Mouse (Mus musculus) liver, postnatal 0 days (tissue): ENCODE results near the gene Rnf227. TPM values are rescaled to one million over a fixed set of nuclear protein-coding genes. Genes with fewer than 3 reads are reported as not detected.

Source experiments
- ATAC-seq: fragments of 200-750 bp; cut with Nextera tagmentation; 2 replicates; pipeline ENCODE4 v1.8.0; 2017; ENCODE audit warnings: mild to moderate bottlenecking, moderate library complexity
- DNase-seq: peaks from one replicate; pipeline ENCODE4 v3.0.0-alpha.2; 2016
- H3K27ac ChIP-seq: fragments of 300-500 bp; sonication (generic); 2 replicates; pipeline ENCODE4 v1.5.1; 2014; ENCODE audit warnings: antibody characterized with exemption, moderate library complexity, mild to moderate bottlenecking, low read depth
- H3K27me3 ChIP-seq: fragments of 300-500 bp; sonication (generic); 2 replicates; pipeline ENCODE4 v1.6.1; 2014; ENCODE audit warnings: low read length, control low read depth, mixed read lengths; ENCODE audit not compliant: insufficient read depth
- H3K36me3 ChIP-seq: fragments of 300-500 bp; sonication (generic); replicated peaks from 2 replicates; pipeline ENCODE4 v1.6.1; 2014; ENCODE audit warnings: mild to moderate bottlenecking, control low read depth, low read length, moderate library complexity, mixed read lengths; ENCODE audit not compliant: insufficient read depth
- H3K4me1 ChIP-seq: fragments of 300-500 bp; sonication (generic); 2 replicates; pipeline ENCODE4 v1.6.1; 2014; ENCODE audit warnings: antibody characterized with exemption, mild to moderate bottlenecking, control low read depth; ENCODE audit not compliant: insufficient read depth
- H3K4me2 ChIP-seq: fragments of 300-500 bp; sonication (generic); 2 replicates; pipeline ENCODE4 v1.6.1; 2014; ENCODE audit warnings: low read depth, mild to moderate bottlenecking, low read length, moderate library complexity, mixed read lengths
- H3K4me3 ChIP-seq: fragments of 300-500 bp; sonication (generic); 2 replicates; pipeline ENCODE4 v1.5.1; 2014; ENCODE audit warnings: low read depth, low read length
- H3K9ac ChIP-seq: fragments of 300-500 bp; sonication (generic); replicated peaks from 2 replicates; pipeline ENCODE4 v1.6.1; 2014; ENCODE audit warnings: mild to moderate bottlenecking, moderate library complexity
- H3K9me3 ChIP-seq: fragments of 300-500 bp; sonication (generic); 2 replicates; pipeline ENCODE4 v1.6.1; 2016; ENCODE audit warnings: mild to moderate bottlenecking, control low read depth, low read length, mixed read lengths
- CTCF ChIP-seq: sonication (generic); IDR thresholded peaks from 2 replicates; pipeline ENCODE4 v1.5.1; 2016; ENCODE audit warnings: antibody characterized with exemption, low read depth
- EP300 ChIP-seq: IDR thresholded peaks from 2 replicates; pipeline ENCODE4 v1.6.1; 2016; ENCODE audit warnings: antibody characterized with exemption, low read depth, mild to moderate bottlenecking
- WGBS: fragments of 180-500 bp; shearing (Covaris S2); extraction: QIAGEN DNeasy Blood & Tissue Kit; methylation state at CpG from one replicate; pipeline ENCODE4 v1.1.7; 2014; ENCODE audit not compliant: insufficient replicate concordance; 5-methylcytosine and 5-hydroxymethylcytosine counted together
- polyA plus RNA-seq: library from polyadenylated mRNA; unstranded; fragments of >200 nt; fragmentation: Nextera tagmentation; extraction: Ambion mirVana; gene quantifications from 2 replicates; pipeline ENCODE4 v1.2.1, GENCODE M21; 2015

Rnf227 gene
- polyA plus RNA-seq, 1 experiment from 2014 or later, result 0.87 TPM

DNA sequence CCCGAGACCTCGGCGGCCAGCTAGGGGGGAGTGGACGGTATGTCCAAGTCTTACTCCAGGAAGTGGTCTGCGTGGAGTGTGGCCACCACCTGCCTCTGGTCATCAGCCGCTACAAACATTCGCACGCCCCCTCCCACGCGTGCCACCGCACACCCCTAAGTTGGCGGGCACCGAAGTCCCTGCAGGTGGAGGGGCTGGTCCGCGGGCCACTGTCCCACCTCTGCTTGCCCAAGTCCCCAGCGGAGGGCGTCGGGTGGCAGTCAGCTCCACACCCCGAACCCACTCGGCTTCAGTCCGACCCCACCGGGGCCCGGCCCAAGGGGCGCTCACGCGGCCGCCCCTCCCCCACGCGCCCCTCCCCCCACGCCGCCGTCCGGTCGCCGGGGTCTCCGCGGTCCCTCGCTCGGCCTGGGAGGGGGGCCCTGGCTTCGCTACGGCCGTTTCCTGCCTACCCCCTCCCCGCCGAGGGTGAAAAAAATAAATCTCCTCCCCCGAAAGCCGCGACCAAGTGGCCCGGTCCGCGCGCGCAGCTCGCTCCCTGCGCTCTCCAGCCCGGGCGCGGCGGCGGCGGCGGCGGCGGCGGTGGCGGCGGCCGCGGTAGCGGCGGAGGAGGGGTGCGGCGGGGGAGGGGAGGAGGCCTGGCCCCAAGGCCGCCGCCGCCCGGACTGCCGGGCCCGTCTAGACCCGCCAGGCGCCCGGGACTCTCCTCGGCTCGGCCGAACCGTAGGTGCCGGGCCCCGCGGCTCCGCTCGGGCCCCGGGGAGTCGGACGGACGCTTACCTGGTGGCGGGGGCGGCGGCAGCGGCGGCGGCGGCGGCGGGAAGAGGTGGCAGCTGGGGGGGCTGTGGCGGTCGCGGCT, 28.3 kb downstream of the Rnf227 start:
- Histone ChIP-seq H3K4me1 (peaks cover 52% of the 10 kb centered on the region), H3K4me2 (peak overlapping the region; percentile 87), H3K27me3 (peaks cover 20% of the 10 kb centered on the region), H3K4me3 (peak overlapping the region; percentile 83), H3K36me3 (no peaks in the 10 kb centered on the region), H3K9ac (peak overlapping the region; percentile 92), H3K9me3 (no peaks in the 10 kb centered on the region), H3K27ac (peak overlapping the region; percentile 91)
- under 1% methylated on average over 39 of the region's 106 CpGs for WGBS
- DNase-seq (peak; percentile 63), ATAC-seq (peak; percentile 11; the same call in 1 of the 2 replicates)
- TF ChIP-seq EP300 (no peak), CTCF (no peak)

DNA sequence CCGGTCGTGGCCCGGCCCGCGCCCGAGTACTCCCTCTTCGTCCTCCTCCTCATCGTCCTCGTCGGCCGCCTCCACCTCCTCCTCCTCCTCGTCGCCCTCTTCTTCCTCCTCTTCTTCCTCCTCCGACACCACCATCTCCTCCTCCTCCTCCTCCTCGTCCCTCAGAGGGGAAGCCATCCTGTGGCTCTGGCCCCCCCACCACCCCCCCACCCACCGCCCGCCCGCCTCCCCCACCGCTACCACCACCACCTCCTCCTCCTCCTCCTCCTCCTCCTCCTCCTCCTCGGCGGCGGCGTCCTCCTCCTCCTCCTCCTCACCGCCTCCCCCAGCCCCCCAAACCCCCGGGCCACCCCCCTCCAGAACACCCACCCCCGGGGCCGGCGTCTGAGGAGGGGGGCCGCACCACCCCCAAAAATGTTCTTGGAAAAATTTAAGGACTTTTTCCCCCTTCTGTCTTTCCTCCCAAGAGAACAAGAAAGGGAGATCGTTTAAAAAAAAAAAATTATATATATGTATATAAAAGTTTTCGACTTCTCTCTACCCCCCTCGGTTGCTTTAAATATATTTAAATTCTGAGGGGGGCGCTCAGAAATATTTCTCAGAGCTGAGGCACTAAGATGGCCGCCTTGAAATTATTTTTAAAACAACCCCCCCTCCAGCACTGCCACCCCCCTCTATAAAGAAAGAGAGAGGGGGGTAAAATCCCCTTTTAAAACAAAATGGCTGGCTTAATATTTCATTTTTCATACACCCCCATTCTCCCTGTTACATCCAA, 29.1 kb downstream of the Rnf227 start, which contains the start of gene Chd3:
TSS of gene Chd3 (minus strand) at position 192 of the 775 bp plus-strand sequence.
- no peak for TF ChIP-seq CTCF
- no peak for TF ChIP-seq EP300
- Histone ChIP-seq H3K27ac (peak within 1 kb of the TSS; percentile 91), H3K4me2 (peak within 1 kb of the TSS; percentile 87), H3K27me3 (peaks cover 20% of the 10 kb centered on the region), H3K9ac (peak within 1 kb of the TSS; percentile 92), H3K9me3 (no peaks in the 10 kb centered on the region), H3K36me3 (no peaks in the 10 kb centered on the region), H3K4me3 (peak within 1 kb of the TSS; percentile 83), H3K4me1 (peaks cover 51% of the 10 kb centered on the region)
- no peak for DNase-seq
- 6% methylated on average over 24 of the region's 34 CpGs for WGBS
- ATAC-seq, result no peak

DNA sequence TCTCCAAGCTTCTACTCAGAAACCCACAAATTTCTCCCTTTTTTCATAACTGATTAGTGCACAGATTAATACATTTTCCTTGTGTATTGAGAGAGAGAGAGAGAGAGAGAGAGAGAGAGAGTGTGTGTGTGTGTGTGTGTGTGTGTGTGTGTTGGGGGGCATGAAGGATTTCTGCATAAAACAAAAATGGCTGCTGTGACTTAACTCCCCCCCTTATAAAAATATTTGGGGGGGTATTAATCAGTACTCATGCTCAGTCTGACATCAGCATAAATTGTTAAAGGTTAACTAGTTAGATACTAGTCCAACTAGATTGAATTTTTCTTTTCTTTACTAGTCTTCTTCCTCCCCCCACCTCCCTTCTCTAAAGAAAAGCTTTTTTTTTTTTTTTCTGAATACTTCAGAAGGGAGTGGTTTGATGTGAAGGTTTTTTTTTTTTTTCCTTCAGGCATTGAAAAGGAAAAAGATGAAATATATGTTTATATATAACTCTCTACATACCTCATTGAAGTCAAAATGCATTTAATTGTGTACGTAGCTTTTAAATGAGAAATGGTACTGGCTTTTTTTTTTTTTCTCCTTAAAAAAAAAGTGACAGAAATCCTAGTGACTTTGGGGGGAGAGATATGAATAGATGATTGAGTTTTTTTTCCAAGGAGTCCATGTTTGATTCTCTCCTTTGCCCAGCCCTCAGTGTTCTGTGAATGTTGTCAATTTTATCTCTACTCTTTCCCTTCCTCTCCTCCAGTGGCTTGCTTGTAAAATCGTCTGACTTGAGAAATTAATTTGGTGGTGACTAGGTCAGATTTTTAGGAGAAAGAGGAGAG, 29.9 kb downstream of the Rnf227 start:
- Histone ChIP-seq H3K4me2 (peak overlapping the region; percentile 87; the same call in 1 of the 2 replicates), H3K4me3 (peak overlapping the region; percentile 83; the same call in 1 of the 2 replicates), H3K9ac (no peak overlapping the region), H3K36me3 (no peaks in the 10 kb centered on the region), H3K27me3 (peaks cover 20% of the 10 kb centered on the region), H3K27ac (peak overlapping the region; percentile 91; the same call in 1 of the 2 replicates), H3K9me3 (no peaks in the 10 kb centered on the region), H3K4me1 (peaks cover 46% of the 10 kb centered on the region)
- ATAC-seq (no peak), DNase-seq (no peak)
- TF ChIP-seq CTCF (no peak), EP300 (no peak)
- WGBS, result 41% methylated on average over 2 of the region's 2 CpGs

DNA sequence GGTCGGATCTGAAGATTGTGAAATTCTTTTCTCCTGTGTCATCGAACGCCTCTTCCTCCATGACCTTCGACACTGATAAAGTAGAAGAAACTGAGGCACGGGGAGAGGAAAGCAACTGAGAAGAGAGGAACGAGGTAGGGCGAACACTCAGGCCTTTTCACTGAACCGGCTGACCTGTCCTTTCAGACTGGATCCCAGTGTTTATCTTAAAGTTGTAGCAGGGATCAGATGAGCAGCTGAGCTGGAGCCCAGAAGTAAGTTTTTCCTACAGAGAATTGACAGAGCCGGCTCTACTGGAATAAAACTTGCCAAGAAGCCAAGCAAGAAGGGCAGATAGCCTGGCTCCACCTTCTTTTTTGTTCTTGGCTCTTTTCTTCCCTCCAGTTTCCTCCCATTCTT, 30.6 kb downstream of the Rnf227 start:
- Histone ChIP-seq H3K27me3 (peaks cover 20% of the 10 kb centered on the region), H3K4me2 (no peak overlapping the region), H3K9me3 (no peaks in the 10 kb centered on the region), H3K36me3 (no peaks in the 10 kb centered on the region), H3K4me3 (no peak overlapping the region), H3K9ac (no peak overlapping the region), H3K4me1 (peaks cover 41% of the 10 kb centered on the region), H3K27ac (no peak overlapping the region)
- no peak for TF ChIP-seq EP300
- TF ChIP-seq CTCF, result no peak
- no peak for DNase-seq
- WGBS, result 34% methylated on average over 8 of the region's 9 CpGs
- ATAC-seq, result no peak

DNA sequence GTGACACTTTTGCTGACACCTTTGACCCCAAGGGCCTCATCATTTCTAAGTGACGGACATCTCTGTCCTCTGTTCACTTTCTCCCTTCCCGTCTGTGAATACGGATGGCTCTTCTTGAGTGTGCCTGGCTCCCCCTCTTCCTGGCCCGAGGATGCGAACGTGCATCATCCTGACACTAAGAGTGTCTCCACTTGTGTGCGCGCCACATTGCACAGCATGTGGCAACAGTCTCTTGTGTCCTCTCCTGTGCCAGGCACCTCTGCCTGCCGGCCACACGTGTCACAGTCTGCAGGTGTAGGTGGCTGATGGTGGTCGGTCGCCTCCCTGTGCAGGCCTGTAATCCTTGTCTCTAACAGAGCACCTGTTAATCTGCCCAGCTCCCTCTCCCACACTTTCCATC, 31.3 kb downstream of the Rnf227 start:
- H3K4me2 ChIP-seq, result no peak overlapping the region
- peaks cover 20% of the 10 kb centered on the region for H3K27me3 ChIP-seq
- no peak overlapping the region for H3K27ac ChIP-seq
- peaks cover 36% of the 10 kb centered on the region for H3K4me1 ChIP-seq
- no peak for TF ChIP-seq CTCF
- TF ChIP-seq EP300, result no peak
- no peak overlapping the region for H3K9ac ChIP-seq
- H3K9me3 ChIP-seq, result no peaks in the 10 kb centered on the region
- no peak overlapping the region for H3K4me3 ChIP-seq
- no peaks in the 10 kb centered on the region for H3K36me3 ChIP-seq
- DNase-seq (no peak), ATAC-seq (no peak)
- 73% methylated on average over 12 of the region's 12 CpGs for WGBS
